Mouse (Mus musculus) liver, embryonic 11.5 days (tissue): ENCODE results near the gene Pcsk5. TPM values are rescaled to one million over a fixed set of nuclear protein-coding genes. Genes with fewer than 3 reads are reported as not detected.

Experiments
- ATAC-seq: fragments of 200-750 bp; cut with Nextera tagmentation; replicated peaks from 2 replicates; pipeline ENCODE4 v1.8.0; 2017; ENCODE audit warnings: moderate number of reproducible peaks, mild to moderate bottlenecking, moderate TSS enrichment, moderate library complexity; ENCODE audit not compliant: low FRiP score
- DNase-seq: peaks from one replicate; pipeline ENCODE4 v3.0.0-alpha.2; 2017; ENCODE audit warnings: low spot score
- H3K27ac ChIP-seq: fragments of 300-500 bp; sonication (generic); 2 replicates; pipeline ENCODE4 v1.5.1; 2014; ENCODE audit warnings: mild to moderate bottlenecking, low read depth, low read length, control low read depth
- H3K27me3 ChIP-seq: fragments of 300-500 bp; sonication (generic); replicated peaks from 2 replicates; pipeline ENCODE4 v1.6.1; 2014; ENCODE audit warnings: low read length, mixed read lengths; ENCODE audit not compliant: control insufficient read depth, insufficient read depth
- H3K36me3 ChIP-seq: fragments of 300-500 bp; sonication (generic); 2 replicates; pipeline ENCODE4 v1.6.1; 2014; ENCODE audit warnings: mild to moderate bottlenecking, low read length, moderate library complexity, mixed read lengths; ENCODE audit not compliant: control insufficient read depth, insufficient read depth
- H3K4me1 ChIP-seq: fragments of 300-500 bp; sonication (generic); replicated peaks from 2 replicates; pipeline ENCODE4 v1.6.1; 2014; ENCODE audit warnings: low read length, mixed read lengths; ENCODE audit not compliant: control insufficient read depth, insufficient read depth
- H3K4me2 ChIP-seq: fragments of 300-500 bp; sonication (generic); 2 replicates; pipeline ENCODE4 v1.6.1; 2014; ENCODE audit warnings: mild to moderate bottlenecking, control low read depth, moderate library complexity
- H3K4me3 ChIP-seq: fragments of 300-500 bp; sonication (generic); 2 replicates; pipeline ENCODE4 v1.5.1; 2014; ENCODE audit warnings: low read depth, low read length, control low read depth
- H3K9ac ChIP-seq: fragments of 300-500 bp; sonication (generic); 2 replicates; pipeline ENCODE4 v1.6.1; 2014; ENCODE audit warnings: low read depth, low read length, control low read depth
- H3K9me3 ChIP-seq: fragments of 300-500 bp; sonication (generic); 2 replicates; pipeline ENCODE4 v1.6.1; 2016; ENCODE audit warnings: low read length, inconsistent platforms, mixed read lengths; ENCODE audit not compliant: control insufficient read depth
- WGBS: fragments of 180-500 bp; shearing (Covaris S2); extraction: QIAGEN DNeasy Blood & Tissue Kit; methylation state at CpG from one replicate; pipeline ENCODE4 v1.1.7; 2014; 5-methylcytosine and 5-hydroxymethylcytosine counted together
- polyA plus RNA-seq: library from polyadenylated mRNA; unstranded; fragments of >200 nt; fragmentation: Nextera tagmentation; extraction: Ambion mirVana; gene quantifications from 2 replicates; pipeline ENCODE4 v1.2.1, GENCODE M21; 2014

The Pcsk5 gene
- polyA plus RNA-seq, 1 experiment from 2014 or later = 4.8 TPM

- no peak overlapping the region for H3K9ac ChIP-seq
- ATAC-seq = no peak
- no peak overlapping the region for H3K4me3 ChIP-seq
- H3K27me3 ChIP-seq = no peaks in the 10 kb centered on the region
- no peaks in the 10 kb centered on the region for H3K9me3 ChIP-seq
- no peak overlapping the region for H3K4me2 ChIP-seq
- no peak overlapping the region for H3K27ac ChIP-seq
- H3K4me1 ChIP-seq = no peaks in the 10 kb centered on the region
- H3K36me3 ChIP-seq = peaks cover 12% of the 10 kb centered on the region; the same call in 1 of the 2 replicates
- no peak for DNase-seq
- 82% methylated on average over 4 of the region's 4 CpGs for WGBS
Observed at GRCm38 (mm10) chr19:17403175-17403574, 434.3 kb downstream of the Pcsk5 start.

GRCm38 (mm10) chr19:17400571-17400970 lies 436.9 kb downstream of the Pcsk5 start:
- H3K27me3 ChIP-seq = no peaks in the 10 kb centered on the region
- no peak overlapping the region for H3K4me3 ChIP-seq
- H3K9ac ChIP-seq = no peak overlapping the region
- H3K9me3 ChIP-seq = no peaks in the 10 kb centered on the region
- H3K4me2 ChIP-seq = no peak overlapping the region
- peaks cover 4% of the 10 kb centered on the region; the same call in 1 of the 2 replicates for H3K4me1 ChIP-seq
- DNase-seq (no peak), ATAC-seq (no peak)
- no peak overlapping the region for H3K27ac ChIP-seq
- WGBS = 79% methylated on average over 4 of the region's 4 CpGs
- peaks cover 12% of the 10 kb centered on the region; the same call in 1 of the 2 replicates for H3K36me3 ChIP-seq

- DNase-seq = no peak
- no peak overlapping the region for H3K27ac ChIP-seq
- no peak overlapping the region for H3K9ac ChIP-seq
- H3K4me2 ChIP-seq = no peak overlapping the region
- H3K9me3 ChIP-seq = no peaks in the 10 kb centered on the region
- WGBS = 86% methylated on average over 4 of the region's 4 CpGs
- H3K36me3 ChIP-seq = peaks cover 12% of the 10 kb centered on the region; the same call in 1 of the 2 replicates
- H3K4me1 ChIP-seq = peaks cover 8% of the 10 kb centered on the region
- no peaks in the 10 kb centered on the region for H3K27me3 ChIP-seq
- ATAC-seq = no peak
- no peak overlapping the region for H3K4me3 ChIP-seq
Observed at GRCm38 (mm10) chr19:17399965-17400364, 437.5 kb downstream of the Pcsk5 start.

- Histone ChIP-seq H3K9ac (no peak overlapping the region), H3K27me3 (0 out of 2 replicates have a peak, but pooled peaks cover 3% of the 10 kb centered on the region), H3K36me3 (peaks cover 12% of the 10 kb centered on the region; the same call in 1 of the 2 replicates), H3K4me2 (no peak overlapping the region), H3K4me3 (no peak overlapping the region), H3K9me3 (no peaks in the 10 kb centered on the region), H3K4me1 (peaks cover 14% of the 10 kb centered on the region), H3K27ac (no peak overlapping the region)
- 77% methylated on average over 5 of the region's 5 CpGs for WGBS
- DNase-seq = no peak
- ATAC-seq = no peak
Observed at GRCm38 (mm10) chr19:17397922-17398321, 439.5 kb downstream of the Pcsk5 start.

GRCm38 (mm10) chr19:17396802-17397201 lies 440.6 kb downstream of the Pcsk5 start:
- DNase-seq = no peak
- Histone ChIP-seq H3K9me3 (no peaks in the 10 kb centered on the region), H3K4me3 (no peak overlapping the region), H3K4me1 (peaks cover 14% of the 10 kb centered on the region), H3K4me2 (no peak overlapping the region), H3K9ac (no peak overlapping the region), H3K27me3 (0 out of 2 replicates have a peak, but pooled peaks cover 3% of the 10 kb centered on the region), H3K27ac (no peak overlapping the region; the same call in 1 of the 2 replicates), H3K36me3 (peaks cover 12% of the 10 kb centered on the region; the same call in 1 of the 2 replicates)
- ATAC-seq = no peak
- WGBS = 69% methylated on average over 4 of the region's 4 CpGs

- Histone ChIP-seq H3K36me3 (peaks cover 3% of the 10 kb centered on the region; the same call in 1 of the 2 replicates), H3K4me2 (peak within 1 kb of the TSS; percentile 74), H3K27ac (peak within 1 kb of the TSS; percentile 64; the same call in 1 of the 2 replicates), H3K9ac (peak within 1 kb of the TSS; percentile 87), H3K4me1 (peaks cover 14% of the 10 kb centered on the region), H3K4me3 (peak within 1 kb of the TSS; percentile 87), H3K9me3 (no peaks in the 10 kb centered on the region), H3K27me3 (0 out of 2 replicates have a peak, but pooled peaks cover 5% of the 10 kb centered on the region)
- WGBS = under 1% methylated on average over 81 of the region's 83 CpGs
- DNase-seq = peak; percentile 97
- peak; percentile 98 for ATAC-seq
Observed at GRCm38 (mm10) chr19:17393841-17394591, 443.4 kb downstream of the Pcsk5 start, which contains the start of gene Rfk. Rfk (plus strand) TSS chr19:17394043.

- H3K36me3 ChIP-seq = no peaks in the 10 kb centered on the region; the same call in 1 of the 2 replicates
- H3K9me3 ChIP-seq = no peaks in the 10 kb centered on the region
- DNase-seq (no peak), ATAC-seq (no peak)
- no peak overlapping the region for H3K4me3 ChIP-seq
- 20% methylated on average over 3 of the region's 3 CpGs for WGBS
- peak overlapping the region; percentile 74 for H3K4me2 ChIP-seq
- H3K9ac ChIP-seq = peak overlapping the region; percentile 26; the same call in 1 of the 2 replicates
- H3K27ac ChIP-seq = no peak overlapping the region
- peaks cover 14% of the 10 kb centered on the region for H3K4me1 ChIP-seq
- H3K27me3 ChIP-seq = 0 out of 2 replicates have a peak, but pooled peaks cover 5% of the 10 kb centered on the region
Observed at GRCm38 (mm10) chr19:17392866-17393265, 444.6 kb downstream of the Pcsk5 start.

GRCm38 (mm10) chr19:17388404-17388803 lies 449.0 kb downstream of the Pcsk5 start:
- H3K4me3 ChIP-seq = no peak overlapping the region
- 0 out of 2 replicates have a peak, but pooled peaks cover 3% of the 10 kb centered on the region for H3K4me1 ChIP-seq
- no peaks in the 10 kb centered on the region for H3K36me3 ChIP-seq
- no peaks in the 10 kb centered on the region for H3K9me3 ChIP-seq
- H3K9ac ChIP-seq = no peak overlapping the region
- 21% methylated on average over 2 of the region's 2 CpGs for WGBS
- 0 out of 2 replicates have a peak, but pooled peaks cover 5% of the 10 kb centered on the region for H3K27me3 ChIP-seq
- no peak overlapping the region for H3K4me2 ChIP-seq
- no peak for ATAC-seq
- no peak overlapping the region for H3K27ac ChIP-seq
- DNase-seq = no peak
